Mouse (Mus musculus) kidney, postnatal 0 days (tissue): ENCODE measurements around the gene Olfr1412. TPM values are rescaled to one million over a fixed set of nuclear protein-coding genes. Genes with fewer than 3 reads are reported as not detected.

Experiments used
- ATAC-seq: fragments of 200-750 bp; cut with Nextera tagmentation; replicated peaks from 2 replicates; pipeline ENCODE4 v1.8.0; 2017; ENCODE audit warnings: low read depth, moderate number of reproducible peaks, moderate TSS enrichment, moderate library complexity; ENCODE audit not compliant: low FRiP score
- DNase-seq: peaks from one replicate; pipeline ENCODE4 v3.0.0-alpha.2; 2016; ENCODE audit warnings: low spot score
- H3K27ac ChIP-seq: fragments of 300-500 bp; sonication (generic); 2 replicates; pipeline ENCODE4 v1.5.1; 2014; ENCODE audit warnings: mild to moderate bottlenecking
- H3K27me3 ChIP-seq: fragments of 300-500 bp; sonication (generic); 2 replicates; pipeline ENCODE4 v1.6.1; 2014; ENCODE audit warnings: low read length, mixed read lengths; ENCODE audit not compliant: insufficient read depth
- H3K36me3 ChIP-seq: fragments of 300-500 bp; sonication (generic); 2 replicates; pipeline ENCODE4 v1.6.1; 2014; ENCODE audit warnings: low read length, mixed read lengths; ENCODE audit not compliant: insufficient read depth
- H3K4me1 ChIP-seq: fragments of 300-500 bp; sonication (generic); replicated peaks from 2 replicates; pipeline ENCODE4 v1.6.1; 2014; ENCODE audit warnings: antibody characterized with exemption, low read length, mixed read lengths; ENCODE audit not compliant: insufficient read depth
- H3K4me2 ChIP-seq: fragments of 300-500 bp; sonication (generic); 2 replicates; pipeline ENCODE4 v1.6.1; 2014; ENCODE audit warnings: mild to moderate bottlenecking, low read length, moderate library complexity, mixed read lengths
- H3K4me3 ChIP-seq: fragments of 300-500 bp; sonication (generic); replicated peaks from 2 replicates; pipeline ENCODE4 v1.5.1; 2014; ENCODE audit warnings: low read depth, low read length
- H3K9ac ChIP-seq: fragments of 300-500 bp; sonication (generic); 2 replicates; pipeline ENCODE4 v1.6.1; 2014; ENCODE audit warnings: low read depth, low read length
- H3K9me3 ChIP-seq: fragments of 300-500 bp; sonication (generic); replicated peaks from 2 replicates; pipeline ENCODE4 v1.6.1; 2016; ENCODE audit warnings: low read length, inconsistent platforms, mixed read lengths
- CTCF ChIP-seq: IDR thresholded peaks from 2 replicates; pipeline ENCODE4 v1.5.1; 2016; ENCODE audit warnings: antibody characterized with exemption, low read depth, mild to moderate bottlenecking, moderate library complexity
- WGBS: fragments of 180-500 bp; shearing (Covaris S2); extraction: QIAGEN DNeasy Blood & Tissue Kit; methylation state at CpG from one replicate; pipeline ENCODE4 v1.1.7; 2014; 5-methylcytosine and 5-hydroxymethylcytosine counted together
- polyA plus RNA-seq: library from polyadenylated mRNA; unstranded; fragments of >200 nt; fragmentation: Nextera tagmentation; extraction: Ambion mirVana; gene quantifications from 2 replicates; pipeline ENCODE4 v1.2.1, GENCODE M21; 2015

Olfr1412 gene
- polyA plus RNA-seq, result not detected in 2 replicates

- H3K4me2 ChIP-seq, result no peak within 1 kb of the TSS
- H3K27ac ChIP-seq, result no peak within 1 kb of the TSS
- no peak within 1 kb of the TSS for H3K4me3 ChIP-seq
- no peak within 1 kb of the TSS for H3K9ac ChIP-seq
- no peak for TF ChIP-seq CTCF
- ATAC-seq, result no peak
- WGBS, result 88% methylated on average over 2 of the region's 2 CpGs
- no peak for DNase-seq
- no peaks in the 10 kb centered on the region for H3K36me3 ChIP-seq
- H3K9me3 ChIP-seq, result no peaks in the 10 kb centered on the region
- no peaks in the 10 kb centered on the region for H3K27me3 ChIP-seq
- no peaks in the 10 kb centered on the region for H3K4me1 ChIP-seq
These were observed at the start of gene Olfr1412 for GRCm38 (mm10) chr1:92585479-92585878. Gene Olfr1412 (plus strand): TSS chr1:92585779.

DNA sequence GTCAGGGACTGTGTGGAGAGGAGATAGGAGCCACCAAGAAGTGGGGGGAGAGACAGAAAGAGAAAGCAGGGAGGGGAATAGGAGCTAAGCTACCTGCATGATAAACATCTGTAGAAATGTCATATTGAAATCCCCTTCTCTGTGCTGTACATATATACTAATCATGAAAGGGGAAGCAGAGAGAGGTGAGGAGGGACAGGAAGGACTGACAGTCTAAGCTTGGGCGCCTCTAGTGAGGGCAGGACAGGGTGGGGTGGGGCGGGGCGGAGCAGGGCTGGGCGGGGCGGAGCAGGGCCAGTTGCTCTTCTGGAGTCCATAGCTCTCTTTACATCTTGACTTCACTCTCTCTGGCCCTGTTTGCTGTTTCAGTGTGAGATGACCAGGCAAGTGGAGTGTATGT lies 48.6 kb upstream of the Olfr1412 start:
- DNase-seq, result no peak
- 32% methylated on average over 5 of the region's 5 CpGs for WGBS
- no peak overlapping the region for H3K27ac ChIP-seq
- H3K4me2 ChIP-seq, result no peak overlapping the region
- H3K9ac ChIP-seq, result no peak overlapping the region
- H3K27me3 ChIP-seq, result no peaks in the 10 kb centered on the region
- TF ChIP-seq CTCF, result no peak
- no peaks in the 10 kb centered on the region for H3K4me1 ChIP-seq
- ATAC-seq, result no peak
- H3K9me3 ChIP-seq, result no peaks in the 10 kb centered on the region
- no peaks in the 10 kb centered on the region for H3K36me3 ChIP-seq
- no peak overlapping the region for H3K4me3 ChIP-seq

GRCm38 (mm10) chr1:92539071-92539470 lies 46.5 kb upstream of the Olfr1412 start:
- WGBS, result 52% methylated on average over 2 of the region's 2 CpGs

GRCm38 (mm10) chr1:92545929-92546328 lies 39.6 kb upstream of the Olfr1412 start:
- no peak overlapping the region for H3K4me3 ChIP-seq
- 76% methylated on average over 2 of the region's 2 CpGs for WGBS

More at GRCm38 (mm10) chr1:92539071-92539470, 46.5 kb upstream of the Olfr1412 start:
- no peak for TF ChIP-seq CTCF
- no peaks in the 10 kb centered on the region for H3K4me1 ChIP-seq
- no peaks in the 10 kb centered on the region for H3K36me3 ChIP-seq
- H3K4me2 ChIP-seq, result no peak overlapping the region
- H3K9me3 ChIP-seq, result no peaks in the 10 kb centered on the region
- no peak overlapping the region for H3K4me3 ChIP-seq
- no peaks in the 10 kb centered on the region for H3K27me3 ChIP-seq
- DNase-seq (no peak), ATAC-seq (no peak)
- no peak overlapping the region for H3K9ac ChIP-seq
- no peak overlapping the region for H3K27ac ChIP-seq

DNA sequence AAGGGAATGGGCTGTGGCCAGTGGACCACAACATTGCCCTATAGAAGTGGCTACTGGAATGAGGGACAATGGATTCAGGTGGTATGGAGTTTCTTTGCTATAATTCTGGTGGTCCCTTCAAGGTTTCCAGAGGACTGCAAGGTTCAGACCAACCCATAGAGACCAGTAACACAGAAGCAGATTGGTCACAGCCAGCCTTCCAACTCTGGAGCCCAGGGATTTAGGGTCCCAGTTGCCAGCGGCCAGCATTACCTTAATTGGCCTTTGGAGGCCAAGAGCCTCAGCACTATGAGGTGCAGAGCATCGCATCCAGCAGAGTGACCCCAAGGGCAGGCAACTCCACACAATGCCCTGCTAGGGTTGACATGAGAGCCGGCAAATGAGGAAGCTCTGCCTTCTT lies 14.6 kb upstream of the Olfr1412 start, which contains the start of gene Olfr1413:
Gene Olfr1413, plus strand, starts transcription at position 301 of the 400 bp plus-strand sequence.
- H3K36me3 ChIP-seq, result no peaks in the 10 kb centered on the region
- no peak for ATAC-seq
- H3K4me1 ChIP-seq, result no peaks in the 10 kb centered on the region
- no peaks in the 10 kb centered on the region for H3K9me3 ChIP-seq
- DNase-seq, result no peak
- WGBS, result 90% methylated on average over 3 of the region's 3 CpGs
- no peak within 1 kb of the TSS for H3K27ac ChIP-seq
- no peak within 1 kb of the TSS for H3K9ac ChIP-seq
- no peak within 1 kb of the TSS for H3K4me2 ChIP-seq
- no peak within 1 kb of the TSS for H3K4me3 ChIP-seq
- no peaks in the 10 kb centered on the region for H3K27me3 ChIP-seq
- TF ChIP-seq CTCF, result no peak

More at GRCm38 (mm10) chr1:92545929-92546328, 39.6 kb upstream of the Olfr1412 start:
- no peaks in the 10 kb centered on the region for H3K4me1 ChIP-seq
- H3K36me3 ChIP-seq, result no peaks in the 10 kb centered on the region
- no peak for DNase-seq
- ATAC-seq, result no peak
- TF ChIP-seq CTCF, result no peak
- no peaks in the 10 kb centered on the region for H3K9me3 ChIP-seq
- no peaks in the 10 kb centered on the region for H3K27me3 ChIP-seq
- H3K9ac ChIP-seq, result no peak overlapping the region
- no peak overlapping the region for H3K27ac ChIP-seq
- no peak overlapping the region for H3K4me2 ChIP-seq

GRCm38 (mm10) chr1:92594111-92594510 lies 8.5 kb downstream of the Olfr1412 start, which contains the start of gene Olfr1411:
Gene Olfr1411 (plus strand): TSS chr1:92594411.
- TF ChIP-seq CTCF, result no peak
- H3K27ac ChIP-seq, result no peak within 1 kb of the TSS
- no peak for DNase-seq
- ATAC-seq, result no peak
- H3K9ac ChIP-seq, result no peak within 1 kb of the TSS
- no peaks in the 10 kb centered on the region for H3K36me3 ChIP-seq
- no peaks in the 10 kb centered on the region for H3K4me1 ChIP-seq
- no peaks in the 10 kb centered on the region for H3K9me3 ChIP-seq
- no peak within 1 kb of the TSS for H3K4me2 ChIP-seq
- no peaks in the 10 kb centered on the region for H3K27me3 ChIP-seq
- H3K4me3 ChIP-seq, result no peak within 1 kb of the TSS

GRCm38 (mm10) chr1:92596019-92596418 lies 10.4 kb downstream of the Olfr1412 start:
- 80% methylated on average over 3 of the region's 3 CpGs for WGBS
- ATAC-seq (no peak), DNase-seq (no peak)
- no peak for TF ChIP-seq CTCF
- Histone ChIP-seq H3K36me3 (no peaks in the 10 kb centered on the region), H3K27ac (no peak overlapping the region), H3K27me3 (no peaks in the 10 kb centered on the region), H3K9ac (no peak overlapping the region), H3K9me3 (no peaks in the 10 kb centered on the region), H3K4me2 (no peak overlapping the region), H3K4me1 (no peaks in the 10 kb centered on the region), H3K4me3 (no peak overlapping the region)
